Mouse (Mus musculus): ENCODE measurements at regions not wholly inside any gene's neighbourhood (a gene's known extent, or its start where the extent isn't known, plus 50 kb on each side); places are given as distances from the start of the nearest gene placed in this dataset.

GRCm38 (mm10) chr12:27140335-27140702 lies 202.1 kb downstream of the Sox11 start:
- no peak for DNase-seq (ENCODE audit: low spot score in 2 of 2)

- no peak for DNase-seq (ENCODE audit: low spot score in 2 of 2)
Measured at GRCm38 (mm10) chr12:27139683-27140334, 202.6 kb downstream of the Sox11 start.

GRCm38 (mm10) chr12:27138663-27139633 lies 203.4 kb downstream of the Sox11 start:
- no peak for DNase-seq (ENCODE audit: low spot score in 2 of 2)

GRCm38 (mm10) chr12:27135997-27136559 lies 206.3 kb downstream of the Sox11 start:
- DNase-seq (ENCODE audit: low spot score in 2 of 2), result peak; percentile 34 to 37

GRCm38 (mm10) chr12:27130544-27130943 lies 211.8 kb downstream of the Sox11 start:
- no peak for DNase-seq (ENCODE audit: low spot score in 2 of 2)

- DNase-seq (ENCODE audit: low spot score in 2 of 2), result no peak
Measured at GRCm38 (mm10) chr12:27127054-27127605, 215.2 kb downstream of the Sox11 start.

GRCm38 (mm10) chr12:27118581-27118980 lies 223.8 kb downstream of the Sox11 start:
- DNase-seq (ENCODE audit: low spot score in 2 of 2), result no peak

- DNase-seq (ENCODE audit: low spot score in 2 of 2), result no peak
Measured at GRCm38 (mm10) chr12:27115392-27115791, 227.0 kb downstream of the Sox11 start.

- no peak for DNase-seq (ENCODE audit: low spot score in 2 of 2)
Measured at GRCm38 (mm10) chr12:27104925-27105571, 237.3 kb downstream of the Sox11 start.

- DNase-seq (ENCODE audit: low spot score in 2 of 2), result no peak
Measured at GRCm38 (mm10) chr12:27102996-27103395, 239.4 kb downstream of the Sox11 start.

GRCm38 (mm10) chr12:27089206-27089605 lies 253.2 kb downstream of the Sox11 start:
- no peak for DNase-seq (ENCODE audit: low spot score in 2 of 2)

- no peak for DNase-seq (ENCODE audit: low spot score in 2 of 2)
Measured at GRCm38 (mm10) chr12:27085890-27086289, 256.5 kb downstream of the Sox11 start.

- DNase-seq (ENCODE audit: low spot score in 2 of 2), result no peak
Measured at GRCm38 (mm10) chr12:27083645-27084550, 258.5 kb downstream of the Sox11 start.

- DNase-seq (ENCODE audit: low spot score in 2 of 2), result no peak
Measured at GRCm38 (mm10) chr12:27083089-27083488, 259.3 kb downstream of the Sox11 start.

- DNase-seq (ENCODE audit: low spot score in 2 of 2), result no peak
Measured at GRCm38 (mm10) chr12:27082624-27083023, 259.8 kb downstream of the Sox11 start.

- no peak for DNase-seq (ENCODE audit: low spot score in 2 of 2)
Measured at GRCm38 (mm10) chr12:27076107-27076738, 266.2 kb downstream of the Sox11 start.

GRCm38 (mm10) chr12:27065011-27065517 lies 277.3 kb downstream of the Sox11 start:
- no peak for DNase-seq (ENCODE audit: low spot score in 2 of 2)

- no peak for DNase-seq (ENCODE audit: low spot score in 2 of 2)
Measured at GRCm38 (mm10) chr12:27063518-27063917, 278.9 kb downstream of the Sox11 start.

GRCm38 (mm10) chr12:27062511-27063264 lies 279.7 kb downstream of the Sox11 start:
- DNase-seq (ENCODE audit: low spot score in 2 of 2), result no peak

Measured in urinary bladder, postnatal 36 days (tissue).